Mouse (Mus musculus) E14TG2a.4 (cell line): ENCODE results near the gene Gm37240.

Source experiments
- CTCF ChIP-seq: conservative IDR thresholded peaks from 2 replicates; pipeline ENCODE4 v1.5.1; 2014; ENCODE audit warnings: low read length
- POU5F1 ChIP-seq: IDR thresholded peaks from 2 replicates; pipeline ENCODE4 v1.6.1; 2014; ENCODE audit warnings: low read length, borderline replicate concordance

GRCm38 (mm10) chr3:84776084-84776483 lies 1111.2 kb downstream of the Gm37240 start:
- TF ChIP-seq CTCF (no peak), POU5F1 (no peak)
